Mouse (Mus musculus) layer of hippocampus, postnatal 36 days (tissue): ENCODE results near the gene Gm28041. TPM values are rescaled to one million over a fixed set of nuclear protein-coding genes. Genes with fewer than 3 reads are reported as not detected.

Experiments used
- total RNA-seq, 2 experiments: library from RNA; stranded (reverse); gene quantifications; 2 replicates each; pipeline ENCODE4 v1.2.3; 2021

Gm28041 gene
- total RNA-seq, 2 experiments from 2014 or later = 0.50 to 0.56 TPM

Other genes starting within 250 kb of the Gm28041 start
- 1 to 10 TPM; 5.1 to 5.8 TPM for gene Rsl1, start 202.6 kb downstream of the Gm28041 start, total RNA-seq
- 1 to 10 TPM; 3.0 to 3.5 TPM for gene Zfp455, start 181.2 kb downstream of the Gm28041 start, total RNA-seq
- 10 to 100 TPM; 20.8 to 21.5 TPM for gene Zfp458, start 97.3 kb downstream of the Gm28041 start, total RNA-seq
- 1 to 10 TPM; 4.6 to 5.8 TPM for gene Zfp457, start 69.2 kb downstream of the Gm28041 start, total RNA-seq
- gene Zfp595, start 43.2 kb downstream of the Gm28041 start, total RNA-seq = 1 to 10 TPM; 3.0 to 3.3 TPM
- 1 to 10 TPM; 1.9 to 2.4 TPM for gene Gm28044, start 15.2 kb downstream of the Gm28041 start, total RNA-seq
- 1 to 10 TPM in 1 of 2 experiments, under 1 TPM in 1; 1.00 to 1.1 TPM for gene Zfp953, start 15.1 kb downstream of the Gm28041 start, total RNA-seq
- gene Zfp456, start 77 bp upstream of the Gm28041 start, total RNA-seq = under 1 TPM; 0.77 to 0.88 TPM
- 1 to 10 TPM; 2.4 TPM for gene Zfp429, start 24.1 kb upstream of the Gm28041 start, total RNA-seq
- 1 to 10 TPM; 2.5 to 2.9 TPM for gene Zfp459, start 45.7 kb upstream of the Gm28041 start, total RNA-seq
- gene Zfp874a, start 75.9 kb upstream of the Gm28041 start, total RNA-seq = 10 to 100 TPM; 14.3 to 15.7 TPM
- gene Zfp874b, start 108.5 kb upstream of the Gm28041 start, total RNA-seq = 10 to 100 TPM; 18.4 to 20.2 TPM
- gene Zfp58, start 124.8 kb upstream of the Gm28041 start, total RNA-seq = 1 to 10 TPM; 8.3 to 8.4 TPM
- gene Gm26965, start 150.4 kb upstream of the Gm28041 start, total RNA-seq = 1 to 10 TPM in 1 of 2 experiments, not detected in 1; 1.2 TPM
- gene Zfp87, start 150.4 kb upstream of the Gm28041 start, total RNA-seq = 10 to 100 TPM; 23.8 to 24.5 TPM
- gene Zfp748, start 178.1 kb upstream of the Gm28041 start, total RNA-seq = 10 to 100 TPM in 1 of 2 experiments, 1 to 10 TPM in 1; 9.9 to 10.8 TPM
- gene Zfp729b, start 234.0 kb upstream of the Gm28041 start, total RNA-seq = 10 to 100 TPM in 1 of 2 experiments, 1 to 10 TPM in 1; 8.2 to 10.3 TPM